10 mouse cellular contexts compared by ENCODE assay signal in the genomic region with DNA sequence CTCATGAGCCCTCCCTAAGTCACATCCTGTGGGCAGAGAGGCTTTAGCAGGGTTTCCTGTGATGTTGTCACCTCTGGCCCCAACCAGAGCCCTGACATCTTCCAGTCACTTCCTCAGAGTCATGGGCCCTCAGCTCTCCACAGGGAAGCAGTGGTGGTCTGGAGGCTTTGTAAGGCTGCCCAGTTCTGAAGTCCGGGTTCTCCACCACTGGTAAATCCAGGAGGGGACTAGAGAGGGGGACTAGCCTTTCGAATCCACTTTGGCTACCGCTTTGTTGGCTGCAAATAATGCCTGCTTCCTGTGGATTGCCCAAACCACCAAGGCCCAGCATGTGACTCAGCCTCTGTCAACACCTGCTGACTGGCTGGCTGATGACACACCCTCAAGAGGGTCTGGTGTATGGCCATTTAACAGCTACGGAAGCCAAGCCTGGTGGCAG. TPM values are rescaled to one million over a fixed set of nuclear protein-coding genes. Genes with fewer than 3 reads are reported as not detected.
DNase-seq lines count a peak whose midpoint lies in the region; ATAC-seq and TF ChIP-seq lines count a peak whose summit lies in the region.
"Had no signal": no experiment of that assay in that cellular context is flagged by ENCODE, and none has a peak within 500 bp of the region (broad histone marks: within the 10 kb centered on the region; RNA-seq: fewer than 3 reads in every experiment).

No protein-coding gene starts in this region.

- no peak overlapping the region for H3K4me3 ChIP-seq in CH12.LX (replicated peaks in 1 of 3; ENCODE audit: low read depth in 2 of 3, low read length in 2 of 3, poor library complexity in 1 of 3)
- H3K4me3 ChIP-seq in heart, embryonic 11.5 days (ENCODE audit: low read depth, low read length) = no peak overlapping the region
- no peak overlapping the region; the same call in 1 of the 2 replicates for H3K4me3 ChIP-seq in liver, embryonic 13.5 days (replicated peaks)
- H3K4me3 ChIP-seq: midbrain, embryonic 12.5 days had no signal

- DNase-seq in adrenal gland, postnatal 14 days = peak; percentile 64
- DNase-seq in adrenal gland, postnatal 10 days = no peak
- DNase-seq in CH12.LX (ENCODE audit: extremely low read depth) = peak; percentile 84
- DNase-seq in liver, embryonic 13.5 days = peak; percentile 27
- peak; percentile 52 to 56 for DNase-seq in spleen, adult 18-20 months
- no peak for DNase-seq in right cerebral cortex, adult 18-20 months
- no peak for DNase-seq in gastrocnemius, postnatal 25 days

- peak overlapping the region; percentile 80 for H3K27ac ChIP-seq in CH12.LX (ENCODE audit: insufficient read depth, low read depth)
- H3K27ac ChIP-seq in heart, embryonic 11.5 days (ENCODE audit: low read depth, low read length) = peak overlapping the region; percentile 98
- peak overlapping the region; percentile 91 for H3K27ac ChIP-seq in liver, embryonic 13.5 days

- peaks cover 24% of the 10 kb centered on the region for H3K79me2 ChIP-seq in CH12.LX (replicated peaks; ENCODE audit: control insufficient read depth, extremely low read depth, insufficient read depth, poor library complexity, severe bottlenecking)

- TF ChIP-seq CTCF in CH12.LX (conservative IDR thresholded peaks at IDR 0.05 in 1 of 2, IDR thresholded peaks at IDR 0.05 in 1 of 2; ENCODE audit: low read depth in 2 of 2, low read length in 2 of 2) = no peak

- dilution Hi-C loops in CH12.LX (cut with MboI; ENCODE audit: extremely low pct_ligation_motif_present, extremely low pct_unique_long_range_greater_than_20kb, low sequenced_read_pairs) = no loop called here

- no peaks in the 10 kb centered on the region for H3K27me3 ChIP-seq in CH12.LX (replicated peaks)
- no peaks in the 10 kb centered on the region for H3K27me3 ChIP-seq in heart, embryonic 11.5 days (ENCODE audit: control insufficient read depth, insufficient read depth, low read length)
- H3K27me3 ChIP-seq in liver, embryonic 13.5 days = no peaks in the 10 kb centered on the region
- H3K27me3 ChIP-seq: midbrain, embryonic 12.5 days had no signal

- ATAC-seq in heart, embryonic 11.5 days (replicated peaks; ENCODE audit: insufficient number of reproducible peaks, low FRiP score, low TSS enrichment) = no peak
- ATAC-seq in liver, embryonic 13.5 days (ENCODE audit: low read depth) = no peak

- WGBS in heart, embryonic 11.5 days (ENCODE audit: insufficient replicate concordance) = 27% methylated on average over 4 of the region's 4 CpGs
- WGBS in liver, embryonic 13.5 days (ENCODE audit: insufficient replicate concordance) = 14% methylated on average over 4 of the region's 4 CpGs

- peaks cover 6% of the 10 kb centered on the region for H3K9me3 ChIP-seq in CH12.LX (replicated peaks; ENCODE audit: low read length)
- H3K9me3 ChIP-seq in heart, embryonic 11.5 days (replicated peaks; ENCODE audit: control insufficient read depth, low read length) = no peaks in the 10 kb centered on the region
- H3K9me3 ChIP-seq in liver, embryonic 13.5 days (replicated peaks) = no peaks in the 10 kb centered on the region
- H3K9me3 ChIP-seq: G1E; midbrain, embryonic 12.5 days had no signal

- peak; percentile 44; the same call in 1 of the 2 replicates for TF ChIP-seq EP300 in CH12.LX (IDR thresholded peaks at IDR 0.05; ENCODE audit: low read length)

- H3K36me3 ChIP-seq in CH12.LX (replicated peaks in 1 of 2; ENCODE audit: control insufficient read depth in 1 of 2, insufficient read depth in 1 of 2, low read length in 1 of 2) = peaks cover 3 to 15% of the 10 kb centered on the region in 2 experiments
- peaks cover 2% of the 10 kb centered on the region for H3K36me3 ChIP-seq in heart, embryonic 11.5 days (ENCODE audit: control insufficient read depth, insufficient read depth, low read length)
- H3K36me3 ChIP-seq in liver, embryonic 13.5 days = peaks cover 16% of the 10 kb centered on the region

- peaks cover 36 to 59% of the 10 kb centered on the region in 2 experiments for H3K4me1 ChIP-seq in CH12.LX (ENCODE audit: control insufficient read depth in 1 of 2, insufficient read depth in 2 of 2)
- peaks cover 22% of the 10 kb centered on the region for H3K4me1 ChIP-seq in heart, embryonic 11.5 days (ENCODE audit: control insufficient read depth, insufficient read depth, low read length)
- peaks cover 42% of the 10 kb centered on the region for H3K4me1 ChIP-seq in liver, embryonic 13.5 days (replicated peaks)

- peak; percentile 38; the same call in 1 of the 2 replicates for TF ChIP-seq POLR2A in CH12.LX (IDR thresholded peaks at IDR 0.05; ENCODE audit: low read depth, low read length)

- H3K4me2 ChIP-seq in CH12.LX (ENCODE audit: insufficient read depth, low read depth, poor library complexity, severe bottlenecking) = peak overlapping the region; percentile 2; the same call in 1 of the 2 replicates
- peak overlapping the region; percentile 27; the same call in 1 of the 2 replicates for H3K4me2 ChIP-seq in heart, embryonic 11.5 days
- 0 out of 2 replicates have a peak overlapping the region, but pooled peaks have one; percentile 21 for H3K4me2 ChIP-seq in liver, embryonic 13.5 days
- H3K4me2 ChIP-seq: midbrain, embryonic 12.5 days had no signal

- TF ChIP-seq RAD21 in CH12.LX (IDR thresholded peaks at IDR 0.05; ENCODE audit: low read depth, low read length) = no peak; the same call in 1 of the 2 replicates

- H3K9ac ChIP-seq in CH12.LX (ENCODE audit: insufficient read depth, low read depth) = no peak overlapping the region
- 0 out of 2 replicates have a peak overlapping the region, but pooled peaks have one; percentile 35 for H3K9ac ChIP-seq in heart, embryonic 11.5 days (ENCODE audit: low read depth, low read length)
- H3K9ac ChIP-seq in liver, embryonic 13.5 days = 0 out of 2 replicates have a peak overlapping the region, but pooled peaks have one; percentile 23
- H3K9ac ChIP-seq: midbrain, embryonic 12.5 days had no signal

- in situ Hi-C loops in CH12.LX (cut with MboI; ENCODE audit: low pct_ligation_motif_present, low pct_unique_long_range_greater_than_20kb, low sequenced_read_pairs) = loop anchor here (5.0 kb wide), 1 partner anchor 42 kb away; a partner anchor contains a TSS

TF ChIP-seq in CH12.LX, 34 proteins besides CTCF, POLR2A, EP300 and RAD21 (continues in another document):
- TF ChIP-seq MAZ (IDR thresholded peaks at IDR 0.05; ENCODE audit: low read depth, low read length) (peak; percentile 57; the same call in 1 of the 2 replicates), TBP (conservative IDR thresholded peaks at IDR 0.05; ENCODE audit: low read depth, low read length) (0 out of 2 replicates have a peak, but pooled peaks have one; percentile 50), CHD2 (IDR thresholded peaks at IDR 0.05; ENCODE audit: low read length) (0 out of 2 replicates have a peak, but pooled peaks have one; percentile 23), MYC (IDR thresholded peaks at IDR 0.05; ENCODE audit: low read depth, low read length) (peak; percentile 65), ELF1 (IDR thresholded peaks at IDR 0.05; ENCODE audit: low read depth, low read length) (peak; percentile 52), MEF2A (IDR thresholded peaks at IDR 0.05; ENCODE audit: borderline replicate concordance, low read depth, low read length) (peak; percentile 19; the same call in 1 of the 2 replicates)

RNA-seq across cellular contexts. Expression of a gene that starts 2.1 kb away (rescaled TPM):
- total RNA-seq in adrenal gland, postnatal 14 days (2021) = 67.4 and 79.7 TPM in 2 replicates
- total RNA-seq in adrenal gland, postnatal 10 days (2021) = 10 to 100 TPM; 65.5 to 70.9 TPM
- total RNA-seq in CH12.LX (2012; rRNA removed) = 41.7 and 45.2 TPM in 2 replicates
- total RNA-seq in CH12.LX (2014; rRNA removed) = 72.1 and 73.7 TPM in 2 replicates
- polyA plus RNA-seq in CH12.LX (2012; ENCODE audit: insufficient read length, low read depth) = 136 and 138 TPM in 2 replicates
- polyA plus RNA-seq in heart, embryonic 11.5 days (2014; fragmentation: Nextera tagmentation; extraction: Ambion mirVana) = 53.8 and 61.2 TPM in 2 replicates
- 60.4 TPM in 2 replicates for polyA plus RNA-seq in liver, embryonic 13.5 days (2015; fragmentation: Nextera tagmentation; extraction: Ambion mirVana)
- total RNA-seq in gastrocnemius, postnatal 25 days (2021) = 10 to 100 TPM; 17.2 to 20.0 TPM

RNA-seq across cellular contexts. Expression of a gene that starts 5.8 kb away (rescaled TPM):
- total RNA-seq in adrenal gland, postnatal 14 days (2021) = 29.8 and 39.3 TPM in 2 replicates
- total RNA-seq in adrenal gland, postnatal 10 days (2021) = 10 to 100 TPM; 28.9 to 35.4 TPM
- 10.2 and 11.1 TPM in 2 replicates for total RNA-seq in CH12.LX (2012; rRNA removed)
- 4.8 and 5.1 TPM in 2 replicates for total RNA-seq in CH12.LX (2014; rRNA removed)
- polyA plus RNA-seq in CH12.LX (2012; ENCODE audit: insufficient read length, low read depth) = 22.0 and 25.8 TPM in 2 replicates
- 26.4 and 29.1 TPM in 2 replicates for polyA plus RNA-seq in heart, embryonic 11.5 days (2014; fragmentation: Nextera tagmentation; extraction: Ambion mirVana)
- 5.4 and 5.6 TPM in 2 replicates for polyA plus RNA-seq in liver, embryonic 13.5 days (2015; fragmentation: Nextera tagmentation; extraction: Ambion mirVana)
- total RNA-seq in gastrocnemius, postnatal 25 days (2021) = 1 to 10 TPM; 4.2 to 8.4 TPM

RNA-seq across cellular contexts. Expression of a gene that starts 11.1 kb away (rescaled TPM):
- total RNA-seq in adrenal gland, postnatal 14 days (2021) = 16.2 and 35.8 TPM in 2 replicates
- total RNA-seq in adrenal gland, postnatal 10 days (2021) = 10 to 100 TPM; 27.1 to 37.6 TPM
- total RNA-seq in CH12.LX (2012; rRNA removed) = 31.8 and 34.1 TPM in 2 replicates
- 37.9 and 41.8 TPM in 2 replicates for total RNA-seq in CH12.LX (2014; rRNA removed)
- polyA plus RNA-seq in CH12.LX (2012; ENCODE audit: insufficient read length, low read depth) = 52.4 and 59.2 TPM in 2 replicates
- polyA plus RNA-seq in heart, embryonic 11.5 days (2014; fragmentation: Nextera tagmentation; extraction: Ambion mirVana) = 14.5 and 15.3 TPM in 2 replicates
- 31.1 and 32.9 TPM in 2 replicates for polyA plus RNA-seq in liver, embryonic 13.5 days (2015; fragmentation: Nextera tagmentation; extraction: Ambion mirVana)
- 1 to 10 TPM; 3.9 to 4.7 TPM for total RNA-seq in gastrocnemius, postnatal 25 days (2021)

RNA-seq across cellular contexts. Expression of a gene that starts 25.8 kb away (rescaled TPM):
- not detected in 2 replicates for total RNA-seq in adrenal gland, postnatal 14 days (2021)
- under 1 TPM in 1 of 2 experiments, not detected in 1; 0.30 TPM for total RNA-seq in adrenal gland, postnatal 10 days (2021)
- total RNA-seq in CH12.LX (2012; rRNA removed) (not detected in 2 replicates), CH12.LX (2014; rRNA removed) (not detected in 2 replicates)
- polyA plus RNA-seq in CH12.LX (2012; ENCODE audit: insufficient read length, low read depth) = 0.41 and 0.46 TPM in 2 replicates
- 0.32 and 0.46 TPM in 2 replicates for polyA plus RNA-seq in heart, embryonic 11.5 days (2014; fragmentation: Nextera tagmentation; extraction: Ambion mirVana)
- 0.15 TPM in 1 of 2 replicates, not detected in the other for polyA plus RNA-seq in liver, embryonic 13.5 days (2015; fragmentation: Nextera tagmentation; extraction: Ambion mirVana)
- not detected for total RNA-seq in gastrocnemius, postnatal 25 days (2021)
- total RNA-seq: G1E had no signal
- polyA plus RNA-seq: G1E had no signal

RNA-seq across cellular contexts. Expression of a gene that starts 42.0 kb away (rescaled TPM):
- total RNA-seq in adrenal gland, postnatal 14 days (2021) = 25.3 and 26.8 TPM in 2 replicates
- 10 to 100 TPM; 27.7 to 32.6 TPM for total RNA-seq in adrenal gland, postnatal 10 days (2021)
- total RNA-seq in CH12.LX (2012; rRNA removed) (49.9 and 53.8 TPM in 2 replicates), CH12.LX (2014; rRNA removed) (37.5 and 41.4 TPM in 2 replicates)
- 28.5 and 33.3 TPM in 2 replicates for polyA plus RNA-seq in CH12.LX (2012; ENCODE audit: insufficient read length, low read depth)
- 39.8 and 46.6 TPM in 2 replicates for polyA plus RNA-seq in heart, embryonic 11.5 days (2014; fragmentation: Nextera tagmentation; extraction: Ambion mirVana)
- 30.1 TPM in 2 replicates for polyA plus RNA-seq in liver, embryonic 13.5 days (2015; fragmentation: Nextera tagmentation; extraction: Ambion mirVana)
- 1 to 10 TPM; 4.9 to 5.7 TPM for total RNA-seq in gastrocnemius, postnatal 25 days (2021)

Comparison
In these comparisons a context has a peak if more than half of its experiments do, and no peak if none do; other contexts are left out.
1. DNase-seq: peak in adrenal gland, postnatal 14 days (single experiment), CH12.LX (single experiment), liver, embryonic 13.5 days (single experiment) and spleen, adult 18-20 months (2 of 2); none in adrenal gland, postnatal 10 days (single experiment), right cerebral cortex, adult 18-20 months (single experiment) and gastrocnemius, postnatal 25 days (single experiment).
2. Peak in every context shown above with its lines, with median percentiles within 50 percentile points of each other: H3K27ac ChIP-seq and H3K4me2 ChIP-seq.